Mouse (Mus musculus) left cerebral cortex, postnatal 10 days (tissue): ENCODE results near the gene Stim2. TPM values are rescaled to one million over a fixed set of nuclear protein-coding genes. Genes with fewer than 3 reads are reported as not detected.

ENCODE experiments used
- DNase-seq, 2 experiments: peaks; one replicate each; pipeline ENCODE4 v3.0.0; 2021 to 2022; ENCODE audit warnings: low spot score in 2 of 2, mixed read lengths in 1 of 2; ENCODE audit errors: extremely low spot score in 1 of 2
- intact Hi-C: fragments of 180-260 bp; cut with DNase I; formaldehyde crosslinking; loops from one replicate; pipeline ENCODE4 v1.15.1; 2025
- total RNA-seq, 2 experiments: library from RNA; stranded (reverse); gene quantifications; 2 replicates each; pipeline ENCODE4 v1.2.3; 2021

Gene Stim2
- total RNA-seq, 2 experiments from 2014 or later, result 43.9 to 52.0 TPM

- intact Hi-C loops, result no loop called here
- DNase-seq, result no peak
Measured at GRCm38 (mm10) chr5:53987496-53987895, 10.8 kb upstream of the Stim2 start.

GRCm38 (mm10) chr5:53988053-53988452, 10.2 kb upstream of the Stim2 start:
- intact Hi-C loops, result no loop called here
- DNase-seq, result no peak

DNA sequence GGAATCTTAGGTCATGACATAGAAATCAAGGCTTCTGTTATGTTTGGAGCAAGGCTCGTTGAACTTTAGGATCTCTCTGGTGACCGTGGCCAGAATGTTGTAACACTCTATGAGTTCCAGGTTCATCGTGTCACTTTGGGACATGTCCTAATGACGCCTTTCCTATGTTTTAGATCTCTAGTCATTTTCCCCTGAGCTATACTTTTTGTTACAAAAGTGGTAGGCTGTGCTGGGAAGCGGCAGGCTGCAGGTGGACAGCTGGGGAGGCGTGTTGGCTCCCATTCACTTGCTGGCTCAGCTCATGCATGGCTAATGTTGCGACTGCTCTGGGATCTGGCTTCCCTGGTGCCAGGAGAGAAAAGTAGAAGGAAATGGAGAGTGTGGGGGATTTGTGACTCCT, 5.7 kb upstream of the Stim2 start:
- peak; percentile 43 to 45 for DNase-seq
- intact Hi-C loops, result loop anchor here (10.0 kb wide), 1 partner anchor 108 kb away; no protein-coding TSS in a partner anchor

GRCm38 (mm10) chr5:53994576-53994975, 3.7 kb upstream of the Stim2 start:
- intact Hi-C loops, result loop anchor here (10.0 kb wide), 1 partner anchor 110 kb away; no protein-coding TSS in a partner anchor
- no peak for DNase-seq

- DNase-seq, result peak; percentile 51 to 90
- intact Hi-C loops, result loop anchor here (5.0 to 10.0 kb wide), 2 partner anchors 111 to 117 kb away; no protein-coding TSS in a partner anchor
Measured at GRCm38 (mm10) chr5:53995316-53995715, 3.0 kb upstream of the Stim2 start.

- DNase-seq, result no peak
- intact Hi-C loops, result loop anchor here (5.0 to 10.0 kb wide), 2 partner anchors 112 to 115 kb away; no protein-coding TSS in a partner anchor
Measured at GRCm38 (mm10) chr5:53996822-53997221, 1.5 kb upstream of the Stim2 start.

GRCm38 (mm10) chr5:53998743-53999460, 603 bp downstream of the Stim2 start:
- intact Hi-C loops, result loop anchor here (5.0 to 10.0 kb wide), 2 partner anchors 113 to 114 kb away; no protein-coding TSS in a partner anchor
- peak; percentile 40 to 77 for DNase-seq

DNA sequence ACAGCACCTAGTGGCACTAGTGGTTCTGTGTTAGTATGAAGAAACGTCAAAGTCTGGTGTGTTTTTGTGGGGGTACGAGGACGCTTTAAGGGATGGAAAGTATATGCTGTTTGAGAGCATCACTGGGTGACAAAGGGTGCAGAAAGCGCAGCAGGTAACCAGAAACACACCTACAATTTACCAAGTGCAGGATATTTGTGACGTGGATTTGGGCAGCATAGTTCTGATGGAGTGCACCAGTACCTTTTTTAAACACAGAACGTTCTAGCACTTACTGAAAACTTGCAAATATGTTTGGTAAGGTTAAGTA, 1.1 kb downstream of the Stim2 start:
- intact Hi-C loops, result loop anchor here (5.0 to 10.0 kb wide), 2 partner anchors 113 to 115 kb away; no protein-coding TSS in a partner anchor
- no peak for DNase-seq

DNA sequence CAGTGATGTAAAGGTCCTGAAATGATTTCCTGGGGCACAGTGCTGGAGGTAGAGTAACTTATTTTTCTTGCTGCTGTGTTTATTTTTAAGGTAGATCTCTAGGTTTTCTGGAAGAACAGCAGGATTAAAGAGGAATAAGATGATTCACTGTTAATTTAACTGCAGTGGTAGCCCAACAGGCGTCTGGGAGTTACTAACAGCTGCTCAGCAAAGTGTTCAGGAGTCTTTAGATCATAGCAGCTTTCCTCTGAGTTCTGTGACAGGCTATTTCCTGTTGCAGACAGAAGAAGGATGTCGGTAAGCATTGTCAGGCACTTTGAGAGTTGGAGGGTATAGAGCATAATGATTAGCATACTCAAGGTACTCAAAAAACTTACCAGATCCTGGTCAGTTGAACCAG, 1.5 kb downstream of the Stim2 start:
- intact Hi-C loops, result loop anchor here (5.0 to 10.0 kb wide), 2 partner anchors 112 to 115 kb away; no protein-coding TSS in a partner anchor
- no peak for DNase-seq

GRCm38 (mm10) chr5:54001021-54001420, 2.7 kb downstream of the Stim2 start:
- intact Hi-C loops, result no loop called here
- no peak for DNase-seq

- no peak for DNase-seq
- intact Hi-C loops, result no loop called here
Measured at GRCm38 (mm10) chr5:54005111-54005864, 7.0 kb downstream of the Stim2 start.

DNA sequence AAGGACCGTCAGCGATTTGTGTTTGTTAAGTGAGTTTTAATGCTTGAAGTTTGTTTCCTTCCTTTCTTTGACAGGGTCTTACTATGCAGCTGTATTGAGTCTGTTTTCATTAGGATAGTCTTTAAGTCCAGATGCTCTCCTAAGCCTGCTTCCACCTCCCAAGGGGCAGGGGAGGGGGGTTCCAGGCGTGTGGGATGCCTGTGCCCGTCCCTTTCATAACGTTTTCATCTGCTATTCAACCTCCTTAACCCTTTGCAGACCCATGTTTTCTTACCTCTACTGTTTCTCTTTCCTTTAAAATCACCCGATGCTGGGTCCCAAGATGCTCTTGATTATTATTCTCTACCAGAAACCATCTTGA, 7.5 kb downstream of the Stim2 start:
- intact Hi-C loops, result no loop called here
- DNase-seq, result no peak

- intact Hi-C loops, result no loop called here
- no peak for DNase-seq
Measured at GRCm38 (mm10) chr5:54006845-54007244, 8.5 kb downstream of the Stim2 start.

GRCm38 (mm10) chr5:54007617-54008016, 9.3 kb downstream of the Stim2 start:
- intact Hi-C loops, result no loop called here
- no peak for DNase-seq

DNA sequence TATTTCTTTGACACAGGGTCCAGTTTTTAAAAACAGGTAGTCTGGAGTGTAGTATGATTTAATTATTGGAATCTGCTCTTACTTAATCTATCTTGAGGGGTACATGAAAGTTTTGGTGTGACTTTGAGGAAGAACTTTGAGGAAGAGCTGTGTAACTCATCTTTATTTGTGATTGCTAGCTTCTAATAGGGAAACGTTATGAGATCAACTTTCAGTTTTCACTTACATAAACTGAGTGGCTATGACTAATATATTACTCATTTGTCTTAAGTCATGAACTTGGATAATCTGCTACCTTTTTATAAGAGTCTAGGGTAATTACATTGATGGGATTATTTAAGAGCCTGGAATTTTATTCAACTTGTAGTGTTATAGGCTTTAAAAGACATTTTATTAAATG, 15.0 kb downstream of the Stim2 start:
- no peak for DNase-seq
- intact Hi-C loops, result no loop called here

DNA sequence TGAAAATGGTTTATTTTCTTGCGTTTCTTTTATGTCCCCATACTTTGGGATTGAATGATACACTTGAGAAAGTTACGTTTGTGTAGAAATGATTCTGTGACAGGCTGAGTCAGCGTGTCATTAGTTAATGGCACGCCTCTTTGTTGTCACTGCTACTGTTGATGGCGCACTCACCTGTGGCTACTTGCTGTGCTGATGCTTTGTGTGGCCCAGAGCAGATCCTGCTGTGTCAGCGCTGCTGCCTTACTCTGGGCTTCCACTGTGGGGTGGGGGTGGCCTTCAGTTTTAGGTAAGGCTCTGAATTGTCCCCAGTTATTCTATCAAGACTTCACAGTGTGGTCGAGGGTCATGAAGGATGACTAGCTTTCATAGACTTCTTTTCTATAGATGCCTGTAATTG, 18.8 kb downstream of the Stim2 start:
- DNase-seq, result no peak
- intact Hi-C loops, result no loop called here

DNA sequence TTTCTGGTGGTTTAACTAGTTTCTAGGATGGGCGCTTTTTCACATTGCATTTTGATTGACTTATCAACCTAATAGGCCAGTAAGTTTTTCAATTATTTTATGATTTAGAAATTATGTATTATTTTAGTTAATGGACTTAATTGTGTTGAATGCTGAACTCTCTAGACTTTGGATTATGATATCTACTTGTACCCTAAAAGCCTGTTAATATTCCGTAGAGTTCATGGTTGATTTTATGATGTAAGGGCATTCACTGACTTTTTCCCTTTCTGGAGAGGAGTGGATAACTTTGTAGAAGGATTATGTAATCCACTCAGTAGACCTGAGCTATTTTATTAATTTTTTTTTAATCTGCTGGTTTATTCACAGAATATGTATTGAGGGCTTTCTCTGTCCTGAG, 20.6 kb downstream of the Stim2 start:
- DNase-seq, result no peak
- intact Hi-C loops, result no loop called here

DNA sequence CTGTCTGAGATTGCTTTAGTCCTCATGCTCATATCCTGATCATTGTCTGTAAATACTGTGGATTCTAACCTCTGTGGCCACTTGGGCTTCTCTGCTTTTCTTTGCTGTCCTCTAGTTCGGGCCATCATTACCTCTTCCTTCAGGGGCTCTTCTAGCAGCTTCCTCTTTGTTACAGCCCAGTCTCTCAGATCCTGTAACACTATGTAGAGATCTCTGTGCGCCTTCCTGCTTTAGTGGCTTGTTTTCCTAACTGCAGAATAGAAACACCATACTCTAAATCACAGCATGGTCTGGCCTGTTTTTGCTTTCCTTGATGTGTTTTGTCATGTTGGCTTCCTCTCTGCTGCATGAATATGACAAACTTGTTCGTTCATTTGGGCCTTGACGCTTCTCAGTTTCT, 21.2 kb downstream of the Stim2 start:
- DNase-seq, result no peak
- intact Hi-C loops, result no loop called here

- DNase-seq, result no peak
- intact Hi-C loops, result no loop called here
Measured at GRCm38 (mm10) chr5:54024610-54025009, 26.3 kb downstream of the Stim2 start.

- intact Hi-C loops, result no loop called here
- DNase-seq, result no peak
Measured at GRCm38 (mm10) chr5:54025630-54026029, 27.3 kb downstream of the Stim2 start.
